Mouse (Mus musculus) liver, embryonic 16.5 days (tissue): ENCODE data around the gene Slc16a3. TPM values are rescaled to one million over a fixed set of nuclear protein-coding genes. Genes with fewer than 3 reads are reported as not detected.

Source experiments
- ATAC-seq: fragments of 200-750 bp; cut with Nextera tagmentation; 2 replicates; pipeline ENCODE4 v1.8.0; 2017; ENCODE audit warnings: low read depth, mild to moderate bottlenecking, moderate number of reproducible peaks, moderate library complexity
- H3K27ac ChIP-seq: fragments of 300-500 bp; sonication (generic); 2 replicates; pipeline ENCODE4 v1.5.1; 2014; ENCODE audit warnings: mild to moderate bottlenecking, low read length
- H3K27me3 ChIP-seq: fragments of 300-500 bp; sonication (generic); 2 replicates; pipeline ENCODE4 v1.6.1; 2014; ENCODE audit warnings: low read depth, low read length, mixed read lengths; ENCODE audit not compliant: control insufficient read depth, insufficient read depth
- H3K36me3 ChIP-seq: fragments of 300-500 bp; sonication (generic); 2 replicates; pipeline ENCODE4 v1.6.1; 2014; ENCODE audit warnings: mild to moderate bottlenecking; ENCODE audit not compliant: control insufficient read depth, insufficient read depth
- H3K4me1 ChIP-seq: fragments of 300-500 bp; sonication (generic); 2 replicates; pipeline ENCODE4 v1.6.1; 2014; ENCODE audit warnings: low read depth, low read length, mixed read lengths; ENCODE audit not compliant: control insufficient read depth
- H3K4me2 ChIP-seq: fragments of 300-500 bp; sonication (generic); 2 replicates; pipeline ENCODE4 v1.6.1; 2014; ENCODE audit warnings: low read depth, low read length, mixed read lengths
- H3K4me3 ChIP-seq: fragments of 300-500 bp; sonication (generic); 2 replicates; pipeline ENCODE4 v1.5.1; 2014; ENCODE audit warnings: low read depth, mild to moderate bottlenecking, low read length
- H3K9ac ChIP-seq: fragments of 300-500 bp; sonication (generic); 2 replicates; pipeline ENCODE4 v1.6.1; 2014; ENCODE audit warnings: low read depth, low read length
- H3K9me3 ChIP-seq: fragments of 300-500 bp; sonication (generic); replicated peaks from 2 replicates; pipeline ENCODE4 v1.6.1; 2016; ENCODE audit warnings: low read length; ENCODE audit not compliant: control insufficient read depth
- WGBS: fragments of 180-500 bp; shearing (Covaris S2); extraction: QIAGEN DNeasy Blood & Tissue Kit; methylation state at CpG from one replicate; pipeline ENCODE4 v1.1.7; 2014; ENCODE audit not compliant: insufficient replicate concordance; 5-methylcytosine and 5-hydroxymethylcytosine counted together
- polyA plus RNA-seq: library from polyadenylated mRNA; unstranded; fragments of >200 nt; fragmentation: Nextera tagmentation; extraction: Ambion mirVana; gene quantifications from 2 replicates; pipeline ENCODE4 v1.2.1, GENCODE M21; 2015

The Slc16a3 gene
- polyA plus RNA-seq: 80.5 and 82.1 TPM in 2 replicates

DNA sequence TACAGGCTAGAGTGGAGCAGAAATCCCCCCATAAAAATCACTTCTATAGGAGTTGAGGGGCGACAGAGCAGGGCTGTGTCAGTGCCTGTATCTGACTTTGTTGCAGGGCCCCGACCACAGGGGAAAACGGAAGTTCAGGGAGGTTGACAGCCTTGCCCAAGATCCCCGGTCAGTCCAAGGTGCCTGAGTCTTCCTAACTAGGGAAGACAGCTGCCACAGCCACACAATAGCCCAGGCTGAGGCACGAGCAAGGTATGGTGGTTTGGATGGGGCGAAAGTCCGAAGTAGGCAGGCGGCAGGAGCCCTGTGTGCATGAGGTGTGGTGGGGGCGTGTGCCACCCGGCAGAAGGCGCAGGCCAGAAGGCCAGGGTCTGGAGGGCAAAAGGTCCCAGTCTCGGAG is at the start of gene Slc16a3:
Gene Slc16a3 (plus strand): TSS at position 153 of the 400 bp plus-strand sequence.
- 9% methylated on average over 12 of the region's 12 CpGs for WGBS
- Histone ChIP-seq H3K36me3 (no peaks in the 10 kb centered on the region), H3K4me3 (peak within 1 kb of the TSS; percentile 80), H3K27me3 (peaks cover 18% of the 10 kb centered on the region), H3K4me2 (peak within 1 kb of the TSS; percentile 95), H3K9me3 (no peaks in the 10 kb centered on the region), H3K4me1 (peaks cover 52% of the 10 kb centered on the region), H3K9ac (peak within 1 kb of the TSS; percentile 90), H3K27ac (peak within 1 kb of the TSS; percentile 97)
- ATAC-seq: no peak

DNA sequence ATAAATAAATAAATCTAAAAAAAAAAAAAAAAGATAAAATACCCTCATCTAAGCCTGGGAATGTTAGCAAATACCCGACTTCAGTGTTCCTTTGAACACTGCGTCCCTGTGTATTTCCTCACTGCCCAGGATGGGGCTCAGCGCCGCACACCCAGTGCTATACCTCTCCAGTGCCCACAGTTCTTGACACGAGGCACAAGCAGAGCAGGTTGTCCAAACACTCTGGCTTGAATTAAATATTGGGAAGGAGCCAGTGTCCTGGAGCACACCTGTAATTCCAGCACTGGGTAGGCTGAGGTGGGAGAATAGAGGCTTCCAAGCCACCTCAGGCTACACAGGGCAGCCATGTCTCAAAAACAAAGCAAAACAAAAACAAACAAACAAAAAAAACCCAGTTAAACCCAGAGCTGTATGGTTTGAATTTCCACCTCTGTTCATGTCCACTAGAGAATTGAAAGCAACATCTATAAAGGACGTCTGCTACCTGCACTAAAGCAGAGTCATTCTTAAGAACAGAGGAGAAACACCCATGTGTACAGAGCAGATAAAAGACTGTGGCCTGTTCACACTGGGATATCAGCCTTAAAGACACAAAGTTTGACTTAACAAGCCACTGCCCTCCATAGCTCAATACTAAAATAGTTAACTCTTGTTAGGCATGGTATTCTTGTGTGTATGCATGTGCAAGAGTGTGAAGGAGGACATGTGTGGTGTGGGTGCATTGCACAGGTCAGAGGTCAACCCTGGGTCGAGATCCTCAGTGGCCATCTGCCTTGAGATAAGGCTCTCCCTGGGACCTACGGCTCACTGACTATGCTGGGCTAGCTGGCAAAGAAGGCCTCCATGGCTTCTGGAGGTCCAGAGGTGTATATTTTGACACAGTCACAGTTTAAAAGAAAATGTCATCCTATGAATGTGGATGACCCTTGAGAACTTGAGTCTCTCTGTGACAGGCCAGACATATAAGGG is 47.7 kb upstream of the Slc16a3 start:
- Histone ChIP-seq H3K4me3 (peak overlapping the region; percentile 21), H3K9me3 (no peaks in the 10 kb centered on the region), H3K27me3 (no peaks in the 10 kb centered on the region), H3K9ac (peak overlapping the region; percentile 30), H3K27ac (peak overlapping the region; percentile 92), H3K4me1 (peaks cover 41% of the 10 kb centered on the region), H3K4me2 (peak overlapping the region; percentile 48), H3K36me3 (no peaks in the 10 kb centered on the region)
- peak; percentile 84 for ATAC-seq
- WGBS: 52% methylated on average over 8 of the region's 8 CpGs

DNA sequence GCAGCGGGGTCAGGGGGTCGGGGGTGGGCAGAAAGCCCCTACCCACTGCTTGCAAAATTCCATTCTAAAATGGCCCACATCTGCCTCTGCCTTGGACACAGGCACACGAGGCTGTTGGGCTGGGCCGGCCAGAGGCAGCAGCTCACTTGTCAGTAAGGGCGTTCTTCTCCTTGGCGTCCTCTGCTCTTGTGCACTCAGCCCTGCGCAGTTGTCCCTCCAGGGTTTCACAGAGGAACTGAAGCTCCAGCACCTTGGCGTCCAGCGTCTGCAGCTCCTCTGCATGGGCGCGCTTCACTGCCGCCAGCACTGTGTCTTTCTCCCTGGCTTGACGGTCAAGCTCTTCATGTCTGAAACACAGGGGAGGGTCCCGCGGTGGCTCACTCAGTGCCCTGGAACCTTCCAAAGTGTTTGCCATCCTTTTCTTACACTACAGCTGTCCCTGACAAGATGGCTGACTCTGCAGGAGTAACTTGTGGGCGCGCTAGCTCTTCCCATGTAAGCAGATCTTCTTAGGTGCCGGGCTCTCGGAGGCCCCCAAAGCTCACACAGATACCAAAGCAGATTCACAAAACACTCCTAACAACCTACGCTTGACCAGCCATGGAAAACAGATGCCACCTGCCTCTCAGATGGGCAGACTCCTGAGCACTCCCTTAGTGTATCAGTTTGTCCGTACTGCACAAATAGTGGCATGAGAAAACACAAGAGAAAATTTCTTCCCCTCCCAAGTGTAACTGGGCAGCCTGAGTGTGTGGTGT is 46.4 kb upstream of the Slc16a3 start:
- Histone ChIP-seq H3K9me3 (no peaks in the 10 kb centered on the region), H3K4me2 (peak overlapping the region; percentile 7; the same call in 1 of the 2 replicates), H3K9ac (no peak overlapping the region), H3K4me3 (no peak overlapping the region), H3K36me3 (no peaks in the 10 kb centered on the region), H3K27me3 (no peaks in the 10 kb centered on the region), H3K27ac (peak overlapping the region; percentile 54), H3K4me1 (peaks cover 35% of the 10 kb centered on the region)
- ATAC-seq: no peak
- 85% methylated on average over 21 of the region's 21 CpGs for WGBS

DNA sequence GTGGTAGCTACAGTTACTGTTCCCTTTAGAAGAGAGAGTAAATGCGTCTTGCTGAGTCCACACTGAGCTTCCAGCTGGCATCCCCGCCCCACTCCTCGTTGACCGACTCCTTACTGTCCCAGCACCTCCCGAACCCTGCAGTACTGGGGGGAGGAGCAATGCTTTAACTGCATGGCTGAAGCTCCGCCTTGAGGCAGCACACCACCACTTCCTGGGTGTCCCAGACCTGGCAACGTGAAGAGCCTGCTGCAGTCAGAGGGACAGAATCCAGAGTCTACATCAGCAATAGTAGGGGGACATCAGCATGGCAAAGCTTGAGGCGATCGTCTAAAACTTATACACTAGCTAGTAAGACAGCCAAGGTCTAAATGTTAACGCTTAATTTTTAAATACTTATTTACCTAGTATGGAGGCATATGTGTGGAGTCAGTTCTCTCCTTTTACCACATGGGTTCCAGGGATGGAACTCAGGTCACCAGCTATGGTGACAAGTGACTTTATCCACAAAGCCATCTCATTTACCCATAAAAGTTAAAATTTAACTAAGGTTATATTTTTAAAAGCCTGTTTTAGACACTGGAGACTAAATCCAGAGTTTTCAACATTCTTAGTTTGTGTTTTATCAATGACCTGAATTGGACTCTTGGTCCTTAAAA is 45.7 kb upstream of the Slc16a3 start:
- peak; percentile 64 for ATAC-seq
- no peak overlapping the region for H3K9ac ChIP-seq
- peak overlapping the region; percentile 13; the same call in 1 of the 2 replicates for H3K4me2 ChIP-seq
- WGBS: 39% methylated on average over 10 of the region's 10 CpGs
- H3K27ac ChIP-seq: peak overlapping the region; percentile 54
- no peak overlapping the region for H3K4me3 ChIP-seq
- H3K36me3 ChIP-seq: no peaks in the 10 kb centered on the region
- no peaks in the 10 kb centered on the region for H3K9me3 ChIP-seq
- peaks cover 32% of the 10 kb centered on the region for H3K4me1 ChIP-seq
- no peaks in the 10 kb centered on the region for H3K27me3 ChIP-seq

DNA sequence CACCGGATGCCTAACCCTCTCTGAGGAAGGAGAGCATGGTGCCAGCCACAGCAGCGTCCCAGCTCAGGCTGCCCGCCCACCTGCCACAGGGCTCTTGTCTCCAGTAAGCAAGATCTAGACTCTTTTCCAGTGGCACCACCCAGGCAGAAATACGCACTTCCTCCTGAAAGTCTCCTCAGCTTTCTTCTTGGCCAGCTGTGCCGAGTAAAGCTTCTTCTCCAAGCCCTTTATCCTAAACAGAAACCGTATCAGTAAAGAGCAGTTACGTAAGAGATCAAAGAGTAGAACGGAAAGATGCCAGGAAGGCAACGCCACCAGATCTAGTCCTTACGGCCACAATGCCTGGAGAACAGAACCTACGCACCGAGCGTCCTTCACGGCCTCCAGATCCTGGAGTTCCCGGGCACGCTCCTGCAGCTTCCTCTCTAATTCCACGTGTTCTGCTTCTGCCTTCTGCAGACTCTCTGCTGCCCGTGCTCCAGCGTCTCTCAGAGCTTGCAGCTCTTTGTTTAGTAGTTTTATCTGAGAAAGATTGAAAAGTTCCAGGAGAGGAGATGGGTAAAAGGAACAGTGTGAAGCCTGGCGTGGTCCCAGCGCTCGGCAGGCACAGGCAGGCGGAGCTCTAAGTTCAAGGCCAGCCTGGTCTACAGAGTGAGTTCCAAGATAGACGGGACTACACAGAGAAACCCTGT is 45.0 kb upstream of the Slc16a3 start:
- Histone ChIP-seq H3K4me1 (peaks cover 28% of the 10 kb centered on the region), H3K4me3 (no peak overlapping the region), H3K27ac (no peak overlapping the region), H3K36me3 (no peaks in the 10 kb centered on the region), H3K9ac (no peak overlapping the region), H3K27me3 (no peaks in the 10 kb centered on the region), H3K9me3 (no peaks in the 10 kb centered on the region), H3K4me2 (peak overlapping the region; percentile 13; the same call in 1 of the 2 replicates)
- WGBS: 66% methylated on average over 24 of the region's 24 CpGs
- no peak for ATAC-seq

DNA sequence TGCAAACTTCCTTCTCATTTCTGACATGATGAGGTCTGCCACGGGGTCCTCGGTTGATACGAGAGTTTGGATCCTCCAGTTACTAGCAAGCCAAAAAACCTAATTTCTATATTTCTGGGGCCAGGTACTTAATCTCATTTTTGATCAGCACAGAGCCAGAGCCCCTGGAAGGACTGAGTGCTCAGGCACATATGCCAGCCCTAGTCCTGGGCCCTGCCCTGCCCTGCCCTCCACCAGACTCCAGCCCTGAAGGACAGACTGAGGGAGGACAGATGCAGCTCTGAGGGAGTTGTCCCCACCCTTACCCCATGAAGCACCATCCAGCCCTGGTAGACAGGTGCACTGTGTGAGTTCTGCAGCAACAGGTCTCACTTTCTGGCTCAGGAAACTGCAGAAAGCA is 43.7 kb upstream of the Slc16a3 start:
- Histone ChIP-seq H3K9me3 (no peaks in the 10 kb centered on the region), H3K4me3 (no peak overlapping the region), H3K4me2 (no peak overlapping the region), H3K27me3 (no peaks in the 10 kb centered on the region), H3K4me1 (peaks cover 25% of the 10 kb centered on the region), H3K9ac (no peak overlapping the region), H3K27ac (no peak overlapping the region), H3K36me3 (no peaks in the 10 kb centered on the region)
- ATAC-seq: no peak
- 87% methylated on average over 3 of the region's 3 CpGs for WGBS

DNA sequence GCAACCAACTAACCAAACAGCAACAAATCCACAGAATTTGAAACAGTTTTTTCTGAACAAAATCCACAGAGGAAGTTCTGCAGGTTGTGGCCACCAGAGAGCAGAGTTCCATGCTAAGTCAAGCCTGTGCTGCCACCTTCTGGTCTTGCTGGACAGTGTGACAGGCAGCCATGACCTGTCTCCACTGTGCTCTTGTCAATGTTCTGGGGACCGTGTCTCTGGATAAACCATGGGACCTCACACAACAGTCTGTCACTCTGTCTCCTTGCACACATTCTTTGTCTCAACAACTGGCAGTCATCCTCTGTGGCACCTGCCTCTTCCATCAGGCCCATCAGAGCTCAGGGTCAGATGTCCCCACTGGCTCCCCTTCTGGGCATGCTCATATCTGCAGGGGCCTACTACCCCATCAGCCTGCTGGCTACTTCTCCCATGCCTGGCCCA is 42.8 kb upstream of the Slc16a3 start:
- ATAC-seq: peak; percentile 50
- Histone ChIP-seq H3K27me3 (no peaks in the 10 kb centered on the region), H3K4me2 (no peak overlapping the region), H3K9ac (no peak overlapping the region), H3K9me3 (no peaks in the 10 kb centered on the region), H3K4me1 (peaks cover 22% of the 10 kb centered on the region), H3K36me3 (no peaks in the 10 kb centered on the region), H3K4me3 (no peak overlapping the region), H3K27ac (no peak overlapping the region)
- 0% methylated on average over 1 of the region's 1 CpGs for WGBS

DNA sequence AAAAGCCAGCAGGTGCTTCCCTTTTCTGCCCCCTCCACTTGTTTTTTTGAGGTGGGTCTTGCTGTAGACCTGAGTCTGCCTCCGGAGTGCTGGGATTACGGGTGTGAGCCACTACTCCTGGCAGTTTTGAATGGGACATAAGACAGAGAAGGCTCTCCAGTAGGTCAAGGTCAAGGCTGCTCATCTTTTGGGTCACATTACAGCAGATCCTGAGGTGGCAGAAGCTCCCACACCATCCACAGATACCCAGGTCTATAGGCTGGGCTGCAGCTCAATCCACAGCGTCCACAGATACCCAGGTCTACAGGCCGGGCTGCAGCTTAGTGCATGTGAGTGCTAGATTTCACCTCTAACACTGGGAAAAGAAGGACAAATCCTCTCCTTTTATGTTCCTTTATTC is 34.5 kb upstream of the Slc16a3 start:
- 79% methylated on average over 4 of the region's 4 CpGs for WGBS

More for the DNA sequence above, 34.5 kb upstream of the Slc16a3 start:
- Histone ChIP-seq H3K27ac (no peak overlapping the region), H3K9ac (no peak overlapping the region), H3K36me3 (no peaks in the 10 kb centered on the region), H3K27me3 (no peaks in the 10 kb centered on the region), H3K4me2 (no peak overlapping the region), H3K4me1 (peaks cover 2% of the 10 kb centered on the region; the same call in 1 of the 2 replicates), H3K4me3 (no peak overlapping the region), H3K9me3 (no peaks in the 10 kb centered on the region)
- ATAC-seq: no peak
